Mouse (Mus musculus) right cerebral cortex, adult 18-20 months (tissue): ENCODE results near the gene E2f1.

Source experiments
- DNase-seq: peaks from one replicate; pipeline ENCODE4 v3.0.0; 2022; ENCODE audit warnings: mixed read lengths

The E2f1 gene

GRCm38 (mm10) chr2:154581421-154581820 is 11.7 kb upstream of the E2f1 start:
- no peak for DNase-seq

GRCm38 (mm10) chr2:154580586-154580985 is 10.9 kb upstream of the E2f1 start:
- DNase-seq, result no peak

GRCm38 (mm10) chr2:154577744-154578067 is 8.0 kb upstream of the E2f1 start:
- DNase-seq, result no peak

- DNase-seq, result no peak
Measured at GRCm38 (mm10) chr2:154576876-154577743, 7.4 kb upstream of the E2f1 start.

GRCm38 (mm10) chr2:154574271-154574670 is 4.6 kb upstream of the E2f1 start:
- no peak for DNase-seq

- DNase-seq, result no peak
Measured at GRCm38 (mm10) chr2:154572996-154573395, 3.3 kb upstream of the E2f1 start.

GRCm38 (mm10) chr2:154571976-154572375 is 2.3 kb upstream of the E2f1 start:
- DNase-seq, result no peak

DNA sequence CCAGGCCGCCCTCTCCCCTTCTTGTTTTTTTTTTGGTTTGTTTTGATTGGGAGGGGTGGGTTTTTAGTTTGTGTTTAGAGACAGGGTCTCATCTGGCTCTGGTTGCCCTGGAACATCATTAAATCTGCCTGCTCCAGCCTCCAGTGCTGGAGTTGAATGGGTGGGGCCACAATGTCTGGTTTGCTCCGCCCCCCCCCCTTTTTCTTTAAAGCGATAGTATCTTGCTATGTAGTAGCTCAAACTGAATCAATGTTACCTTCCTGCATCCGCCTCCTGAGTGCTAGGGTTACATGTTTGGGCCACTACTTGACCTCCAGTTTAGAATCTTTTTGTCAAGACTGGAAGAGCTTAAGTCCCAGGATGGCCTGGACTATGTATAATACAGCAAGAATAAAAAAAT is 1.6 kb upstream of the E2f1 start:
- DNase-seq, result no peak

- DNase-seq, result no peak
Measured at GRCm38 (mm10) chr2:154570666-154571065, 974 bp upstream of the E2f1 start.

GRCm38 (mm10) chr2:154569071-154569748 is 482 bp downstream of the E2f1 start:
- DNase-seq, result no peak

GRCm38 (mm10) chr2:154568329-154569070 is 1.2 kb downstream of the E2f1 start:
- no peak for DNase-seq

DNA sequence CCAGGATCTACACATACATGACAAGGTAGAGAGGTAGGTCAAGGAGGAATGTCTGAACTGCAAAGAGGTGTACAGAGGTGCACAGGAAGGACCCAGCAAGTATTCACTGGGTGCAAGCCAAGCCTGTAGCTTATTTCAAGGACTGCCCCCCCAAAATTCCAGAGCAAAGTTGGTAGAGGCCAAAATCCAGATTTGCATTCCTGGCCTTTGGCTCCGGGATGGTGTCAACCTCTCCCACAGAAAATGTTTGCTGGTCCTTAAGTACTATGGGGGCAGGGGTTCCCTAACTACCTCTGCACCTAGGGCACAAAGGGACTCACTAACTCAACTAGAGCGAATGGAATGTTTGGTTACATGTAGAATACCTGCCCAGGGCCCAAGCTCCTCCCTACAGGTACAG is 1.9 kb downstream of the E2f1 start:
- no peak for DNase-seq

DNA sequence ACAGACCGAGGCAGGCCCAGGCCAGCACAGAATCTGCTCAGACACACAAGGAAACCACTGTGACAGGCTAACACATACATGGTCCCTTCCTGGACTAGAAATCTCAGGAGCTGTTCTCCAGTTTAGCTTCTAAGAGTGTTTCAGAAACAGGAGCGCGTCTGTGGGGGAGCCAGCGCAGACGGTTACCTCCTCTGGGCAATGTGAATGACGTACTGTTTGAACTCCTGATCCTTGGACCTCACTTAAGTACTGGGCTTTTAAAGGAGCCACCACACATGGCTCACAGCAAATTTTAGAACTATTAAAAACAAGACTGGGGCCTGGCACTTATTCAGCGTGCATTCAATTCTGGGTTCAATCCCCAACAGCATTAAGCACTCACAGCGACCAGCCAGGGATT is 3.1 kb downstream of the E2f1 start:
- DNase-seq, result no peak

GRCm38 (mm10) chr2:154565562-154565961 is 4.1 kb downstream of the E2f1 start:
- DNase-seq, result peak; percentile 51

DNA sequence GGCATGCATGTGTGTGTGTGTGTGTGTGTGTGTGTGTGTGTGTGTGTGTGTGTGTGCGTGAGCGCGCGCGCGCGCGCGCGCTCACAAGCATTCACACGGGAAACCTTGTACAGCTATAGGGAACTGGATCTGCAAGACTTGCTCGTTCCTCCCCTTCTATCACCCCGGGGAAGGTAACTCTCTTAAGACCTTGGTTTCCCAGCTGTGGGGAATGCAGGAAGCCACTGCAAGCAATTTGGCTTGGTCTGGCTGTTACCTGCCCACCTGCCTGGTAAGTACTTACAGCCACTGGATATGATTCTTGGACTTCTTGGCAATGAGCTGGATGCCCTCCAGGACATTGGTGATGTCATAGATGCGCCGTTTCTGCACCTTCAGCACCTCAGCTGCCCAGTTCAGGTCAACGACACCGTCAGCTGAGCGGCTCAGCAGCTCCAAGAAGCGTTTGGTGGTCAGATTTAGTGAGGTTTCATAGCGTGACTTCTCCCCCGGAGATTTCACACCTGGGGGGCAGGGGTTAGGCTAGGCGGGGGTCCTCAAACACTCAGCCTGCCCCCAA is 6.0 kb downstream of the E2f1 start:
- no peak for DNase-seq

GRCm38 (mm10) chr2:154558264-154559039 is 11.2 kb downstream of the E2f1 start, which contains the start of gene Necab3:
Gene Necab3 (minus strand): TSS chr2:154558890.
- DNase-seq, result peak; percentile 73

DNA sequence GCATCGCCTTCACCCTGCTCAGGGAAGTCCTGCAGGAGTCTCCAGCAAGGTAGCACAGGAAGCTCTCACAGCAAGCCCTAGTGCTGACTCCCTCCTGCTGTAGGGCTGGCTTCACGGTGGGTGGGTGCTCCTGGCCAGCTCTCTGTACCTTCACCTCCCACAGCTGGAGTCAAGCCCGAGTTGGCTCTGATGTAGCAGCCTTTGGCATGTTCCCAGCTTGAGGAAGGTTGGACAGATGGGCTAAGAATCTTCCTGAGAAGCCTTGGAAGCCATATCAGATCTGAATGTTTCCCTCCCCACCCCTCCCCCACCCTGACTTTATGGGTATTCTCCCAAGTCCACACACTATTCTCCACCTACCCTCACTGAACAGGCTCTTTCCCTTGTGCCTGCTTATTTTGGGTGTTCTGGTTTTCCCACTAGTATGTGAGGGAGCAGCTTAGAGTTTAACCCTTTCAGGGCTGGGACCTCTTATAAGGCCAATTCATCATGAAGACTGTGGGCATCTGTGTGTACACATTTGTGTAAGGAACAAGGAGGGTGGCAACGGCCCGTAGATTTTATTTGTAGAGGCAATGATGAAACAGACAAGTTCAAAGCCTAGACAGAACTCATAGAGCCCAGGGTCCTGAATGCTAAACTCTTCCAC is 12.4 kb downstream of the E2f1 start:
- no peak for DNase-seq

- peak; percentile 83 for DNase-seq
Measured at GRCm38 (mm10) chr2:154555235-154555634, 14.5 kb downstream of the E2f1 start.

DNA sequence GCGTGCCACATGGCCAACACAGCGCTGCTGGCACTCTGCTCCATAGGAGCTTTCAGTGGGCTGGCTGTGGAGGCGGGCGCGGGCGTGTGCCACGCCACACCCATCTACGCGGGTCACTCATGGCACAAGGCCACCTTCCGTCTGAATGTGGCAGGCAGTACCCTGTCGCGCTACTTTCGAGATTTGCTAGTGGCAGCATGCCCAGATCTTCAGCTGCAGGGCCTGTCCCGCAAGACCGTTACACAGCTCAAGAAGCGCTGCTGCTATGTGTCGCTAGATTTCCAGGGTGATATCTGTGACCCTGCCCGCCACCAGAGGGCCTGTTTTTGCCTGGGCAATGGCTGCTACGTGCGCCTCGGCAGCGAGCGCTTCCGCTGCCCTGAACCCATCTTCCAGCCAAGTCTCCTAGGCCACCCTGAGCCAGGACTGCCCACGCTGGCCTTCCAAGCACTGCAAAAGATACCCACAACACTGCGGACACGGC is 17.2 kb downstream of the E2f1 start:
- peak; percentile 65 for DNase-seq

DNA sequence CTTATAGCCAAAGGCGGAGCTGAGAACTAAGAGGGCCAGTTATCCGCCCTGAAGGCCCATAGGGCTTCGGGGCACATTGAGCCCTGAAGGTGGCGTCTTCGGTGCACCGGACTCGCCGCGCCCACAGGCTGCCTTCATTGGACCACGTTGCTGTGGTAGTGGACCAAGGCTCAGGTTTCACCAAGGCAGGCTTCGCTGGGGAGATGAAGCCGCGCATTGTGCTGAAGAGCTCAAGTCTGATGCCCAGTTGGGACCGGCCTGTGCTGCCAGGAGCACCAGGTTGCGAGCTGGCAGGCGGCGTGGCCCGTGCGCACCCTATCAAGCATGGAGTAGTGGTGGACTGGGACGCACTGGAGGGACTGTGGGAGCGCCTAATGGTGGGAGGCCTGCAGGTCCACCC is 17.8 kb downstream of the E2f1 start:
- DNase-seq, result no peak

GRCm38 (mm10) chr2:154551476-154551875 is 18.2 kb downstream of the E2f1 start, which contains the start of gene Actl10:
Gene Actl10 (plus strand): TSS chr2:154551776.
- no peak for DNase-seq

- DNase-seq, result no peak
Measured at GRCm38 (mm10) chr2:154550937-154551336, 18.8 kb downstream of the E2f1 start.
